8 mouse cellular contexts compared by ENCODE assay signal in genomic region chr16:95570616-95571015, GRCm38 (mm10). TPM values are rescaled to one million over a fixed set of nuclear protein-coding genes. Genes with fewer than 3 reads are reported as not detected.
DNase-seq lines count a peak whose midpoint lies in the region; ATAC-seq and TF ChIP-seq lines count a peak whose summit lies in the region.

No protein-coding gene starts in this region.

- no peak overlapping the region for H3K27ac ChIP-seq in heart, postnatal 0 days (ENCODE audit: low read depth)
- H3K27ac ChIP-seq in testis, adult 2 months (ENCODE audit: control insufficient read depth, insufficient read depth, low read depth, low read length) = no peak overlapping the region

- no peak overlapping the region for H3K4me2 ChIP-seq in heart, postnatal 0 days (ENCODE audit: low read depth, low read length)

- H3K4me1 ChIP-seq in heart, postnatal 0 days (ENCODE audit: control insufficient read depth, insufficient read depth) = no peaks in the 10 kb centered on the region
- H3K4me1 ChIP-seq in testis, adult 2 months (ENCODE audit: control insufficient read depth, insufficient read depth, low read length) = no peaks in the 10 kb centered on the region

- no peak for DNase-seq in heart, postnatal 0 days (ENCODE audit: low spot score)
- DNase-seq in heart, adult 11 months = no peak
- DNase-seq in testis, postnatal 14 days (ENCODE audit: low spot score) = no peak
- DNase-seq in embryo, embryonic 9.5 days (ENCODE audit: extremely low spot score) = peak; percentile 35
- peak; percentile 8 to 32 for DNase-seq in natural killer cell, adult 2 months (ENCODE audit: low spot score in 2 of 2)
- no peak for DNase-seq in cerebellum, adult 9-11 months

- TF ChIP-seq EP300 in heart, postnatal 0 days (IDR thresholded peaks at IDR 0.05; ENCODE audit: low read depth) = no peak

- no peaks in the 10 kb centered on the region for H3K36me3 ChIP-seq in heart, postnatal 0 days (replicated peaks; ENCODE audit: control insufficient read depth, insufficient read depth, low read length)
- H3K36me3 ChIP-seq in testis, adult 2 months (ENCODE audit: control insufficient read depth, insufficient read depth, low read length) = no peaks in the 10 kb centered on the region

- H3K9me3 ChIP-seq in heart, postnatal 0 days (replicated peaks; ENCODE audit: control insufficient read depth, low read length) = no peaks in the 10 kb centered on the region

- TF ChIP-seq POLR2A in testis, adult 2 months (IDR thresholded peaks at IDR 0.05; ENCODE audit: control insufficient read depth, low read depth, low read length) = no peak

- no peak overlapping the region for H3K4me3 ChIP-seq in heart, postnatal 0 days (ENCODE audit: low read depth, low read length)
- H3K4me3 ChIP-seq in testis, adult 2 months (ENCODE audit: control insufficient read depth, low read depth, low read length) = no peak overlapping the region

- WGBS in heart, postnatal 0 days = 11% methylated on average over 1 of the region's 1 CpGs

- no peak for ATAC-seq in heart, postnatal 0 days (ENCODE audit: insufficient read depth, low read depth)
- no peak for ATAC-seq in frontal cortex, adult (ENCODE audit: low TSS enrichment)

- TF ChIP-seq CTCF in heart, postnatal 0 days (IDR thresholded peaks at IDR 0.05; ENCODE audit: low read depth) = peak; percentile 46
- TF ChIP-seq CTCF in testis, adult 2 months (IDR thresholded peaks at IDR 0.05; ENCODE audit: control insufficient read depth, insufficient read depth, insufficient replicate concordance, low read depth, low read length) = peak; percentile 11; the same call in 1 of the 2 replicates

- H3K27me3 ChIP-seq in heart, postnatal 0 days (ENCODE audit: control insufficient read depth, insufficient read depth, low read length) = no peaks in the 10 kb centered on the region
- no peaks in the 10 kb centered on the region for H3K27me3 ChIP-seq in testis, adult 2 months (ENCODE audit: control insufficient read depth, insufficient read depth, low read length)

- H3K9ac ChIP-seq in heart, postnatal 0 days (replicated peaks; ENCODE audit: low read depth, low read length) = no peak overlapping the region

RNA-seq across cellular contexts. Expression of gene Erg, which starts 15.8 kb away (rescaled TPM):
- total RNA-seq in heart, postnatal 0 days (2014; rRNA removed; ENCODE audit: low replicate concordance) = 12.1 and 16.9 TPM in 2 replicates
- polyA plus RNA-seq in heart, postnatal 0 days (2015; fragmentation: Nextera tagmentation; extraction: Ambion mirVana) = 5.0 and 7.2 TPM in 2 replicates
- polyA plus RNA-seq in testis, adult 2 months (2012; rRNA removed) = 1.5 and 2.0 TPM in 2 replicates

Comparison
In these comparisons a context has a peak if more than half of its experiments do, and no peak if none do; other contexts are left out.
1. DNase-seq: peak in embryo, embryonic 9.5 days (single experiment) and natural killer cell, adult 2 months (2 of 2); none in heart, postnatal 0 days (single experiment), heart, adult 11 months (single experiment), testis, postnatal 14 days (single experiment) and cerebellum, adult 9-11 months (single experiment).